Mouse (Mus musculus): ENCODE measurements at regions not wholly inside any gene's neighbourhood (a gene's known extent, or its start where the extent isn't known, plus 50 kb on each side); places are given as distances from the start of the nearest gene placed in this dataset.
A peak's percentile ranks its signal among the peaks of the same experiment; 100 is the strongest.

DNA sequence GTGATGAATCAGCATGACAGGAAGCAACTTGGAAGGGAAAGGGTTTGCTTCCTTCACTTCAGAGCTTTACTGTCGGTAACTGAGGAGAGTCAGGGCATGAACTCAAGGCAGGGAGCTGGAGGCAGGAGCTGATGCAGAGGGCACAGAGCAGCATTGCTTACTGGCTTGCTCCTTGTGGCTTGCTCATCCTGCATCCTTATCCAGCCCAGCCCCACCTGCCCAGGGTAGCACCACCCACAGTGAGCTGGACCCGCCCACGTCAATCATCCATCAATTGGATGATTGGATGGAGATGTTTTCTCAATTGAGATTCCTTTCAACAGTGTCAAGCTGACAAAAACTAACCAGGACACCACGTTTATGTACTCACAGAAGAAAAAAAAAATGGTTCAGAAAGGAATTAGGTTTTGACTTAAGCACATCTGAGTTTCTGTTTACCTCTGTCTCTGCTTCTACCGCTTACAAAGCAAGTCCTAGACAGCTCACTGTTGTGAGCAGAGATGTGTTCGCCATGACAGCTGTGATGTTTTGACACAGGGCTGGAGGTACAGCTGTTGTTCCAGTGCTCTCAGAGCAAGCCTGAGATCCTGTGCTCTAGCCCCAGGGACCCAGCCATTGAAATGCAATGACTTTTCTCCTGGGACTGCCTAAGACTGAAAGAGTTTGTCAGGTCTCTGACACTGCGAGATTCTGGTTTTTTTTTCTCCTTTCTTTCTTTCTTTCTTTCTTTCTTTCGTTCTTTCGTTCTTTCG, 186.6 kb upstream of the Hes1 start:
- ATAC-seq (replicated peaks; ENCODE audit: insufficient number of reproducible peaks, low FRiP score, low TSS enrichment): no peak
- H3K4me3 ChIP-seq (ENCODE audit: low read depth, low read length): no peak overlapping the region
- no peak overlapping the region for H3K27ac ChIP-seq (ENCODE audit: low read depth, low read length)
- H3K4me2 ChIP-seq: no peak overlapping the region
- H3K36me3 ChIP-seq (ENCODE audit: control insufficient read depth, insufficient read depth, low read length): no peaks in the 10 kb centered on the region
- peaks cover 17% of the 10 kb centered on the region for H3K4me1 ChIP-seq (ENCODE audit: control insufficient read depth, insufficient read depth, low read length)
- 35% methylated on average over 10 of the region's 10 CpGs for WGBS (ENCODE audit: insufficient replicate concordance)
- H3K9ac ChIP-seq (ENCODE audit: low read depth, low read length): no peak overlapping the region
- no peaks in the 10 kb centered on the region for H3K9me3 ChIP-seq (replicated peaks; ENCODE audit: control insufficient read depth, low read length)
- H3K27me3 ChIP-seq (ENCODE audit: control insufficient read depth, insufficient read depth, low read length): no peaks in the 10 kb centered on the region

DNA sequence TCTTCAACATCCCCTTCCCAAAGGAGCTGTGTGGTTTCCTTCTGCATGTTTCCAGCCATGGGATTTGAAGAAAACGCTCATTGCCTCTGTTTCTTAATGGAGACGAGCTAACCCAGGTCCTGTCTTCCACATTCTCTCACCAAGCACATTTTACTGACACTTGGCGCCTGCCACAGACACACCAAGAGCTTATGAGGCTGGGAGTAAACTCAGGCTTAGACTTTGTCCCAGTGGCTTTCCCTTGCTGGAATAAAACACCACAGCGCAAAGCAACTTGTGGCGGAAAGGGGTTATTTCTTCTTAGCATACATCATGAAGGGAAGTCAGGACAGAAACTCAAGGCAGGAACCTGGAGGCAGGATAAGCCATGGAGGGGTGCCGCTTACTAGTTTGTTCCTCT, 184.5 kb upstream of the Hes1 start:
- Histone ChIP-seq H3K27me3 (ENCODE audit: control insufficient read depth, insufficient read depth, low read length) (no peaks in the 10 kb centered on the region), H3K27ac (ENCODE audit: low read depth, low read length) (no peak overlapping the region), H3K36me3 (ENCODE audit: control insufficient read depth, insufficient read depth, low read length) (no peaks in the 10 kb centered on the region), H3K9ac (ENCODE audit: low read depth, low read length) (no peak overlapping the region), H3K9me3 (replicated peaks; ENCODE audit: control insufficient read depth, low read length) (no peaks in the 10 kb centered on the region), H3K4me3 (ENCODE audit: low read depth, low read length) (no peak overlapping the region), H3K4me2 (no peak overlapping the region), H3K4me1 (ENCODE audit: control insufficient read depth, insufficient read depth, low read length) (peaks cover 31% of the 10 kb centered on the region)
- WGBS (ENCODE audit: insufficient replicate concordance): 78% methylated on average over 6 of the region's 6 CpGs
- no peak for ATAC-seq (replicated peaks; ENCODE audit: insufficient number of reproducible peaks, low FRiP score, low TSS enrichment)

DNA sequence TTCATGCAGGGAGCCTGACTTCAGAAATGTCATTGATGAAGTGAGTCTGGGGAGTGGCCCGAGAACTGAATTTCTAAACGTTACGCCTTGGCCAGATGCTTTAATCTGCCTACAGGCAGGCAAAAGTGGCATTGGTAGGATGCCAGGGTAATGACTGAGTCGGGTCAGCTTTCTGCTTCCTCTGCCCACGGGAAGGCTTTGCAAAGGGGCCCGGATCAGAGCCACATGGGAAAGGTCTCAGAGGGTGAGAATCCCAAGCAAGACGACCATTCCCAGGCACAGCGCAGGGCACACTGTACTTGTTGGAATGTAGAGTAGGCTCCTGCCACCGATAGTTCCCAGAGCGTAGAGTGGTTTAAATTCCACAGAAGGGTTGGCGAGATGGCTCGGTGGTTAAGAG, 182.7 kb upstream of the Hes1 start:
- Histone ChIP-seq H3K4me3 (ENCODE audit: low read depth, low read length) (no peak overlapping the region), H3K27me3 (ENCODE audit: control insufficient read depth, insufficient read depth, low read length) (no peaks in the 10 kb centered on the region), H3K4me1 (ENCODE audit: control insufficient read depth, insufficient read depth, low read length) (peaks cover 38% of the 10 kb centered on the region), H3K36me3 (ENCODE audit: control insufficient read depth, insufficient read depth, low read length) (no peaks in the 10 kb centered on the region), H3K4me2 (no peak overlapping the region), H3K27ac (ENCODE audit: low read depth, low read length) (no peak overlapping the region), H3K9me3 (replicated peaks; ENCODE audit: control insufficient read depth, low read length) (no peaks in the 10 kb centered on the region), H3K9ac (ENCODE audit: low read depth, low read length) (no peak overlapping the region)
- 33% methylated on average over 12 of the region's 12 CpGs for WGBS (ENCODE audit: insufficient replicate concordance)
- ATAC-seq (replicated peaks; ENCODE audit: insufficient number of reproducible peaks, low FRiP score, low TSS enrichment): no peak

DNA sequence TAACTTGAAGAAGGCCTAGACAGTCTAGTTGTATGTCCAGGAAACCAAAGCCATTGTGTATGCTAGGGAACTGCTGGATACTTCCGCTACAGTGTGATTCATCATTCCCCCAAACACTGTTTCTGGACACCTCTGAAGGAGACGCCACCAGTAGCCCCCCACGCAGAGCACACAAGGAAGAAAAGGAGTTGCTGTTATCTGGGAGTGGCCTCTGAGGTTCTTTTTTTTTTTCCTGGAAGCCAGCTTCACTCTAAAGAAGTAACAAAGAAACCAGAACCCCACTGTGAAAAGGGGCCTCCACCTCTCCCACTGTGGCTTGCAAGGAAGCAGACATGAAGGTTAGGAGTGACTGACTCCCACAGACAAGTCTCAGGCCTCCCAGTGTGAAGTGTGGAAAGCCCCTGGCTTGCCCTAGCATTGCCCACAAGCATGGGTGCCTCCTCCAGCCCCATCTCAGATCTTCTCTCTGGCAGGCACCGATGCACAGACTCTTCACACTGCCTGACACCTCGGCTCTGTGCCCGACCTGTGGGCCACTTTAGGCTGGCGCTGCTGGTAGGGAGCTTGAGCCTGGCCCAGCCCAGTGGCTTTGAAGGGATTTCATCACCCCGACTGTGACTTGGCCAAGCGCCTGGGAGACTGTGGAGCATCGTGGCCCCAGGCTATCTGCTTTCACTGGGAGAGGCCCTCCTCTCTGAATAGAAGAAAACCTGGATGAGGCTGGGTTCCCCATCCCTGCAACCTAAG, 181.8 kb upstream of the Hes1 start:
- H3K27ac ChIP-seq (ENCODE audit: low read depth, low read length): peak overlapping the region; percentile 54; the same call in 1 of the 2 replicates
- WGBS (ENCODE audit: insufficient replicate concordance): 13% methylated on average over 10 of the region's 10 CpGs
- 0 out of 2 replicates have a peak overlapping the region, but pooled peaks have one; percentile 56 for H3K9ac ChIP-seq (ENCODE audit: low read depth, low read length)
- H3K4me3 ChIP-seq (ENCODE audit: low read depth, low read length): no peak overlapping the region
- no peaks in the 10 kb centered on the region for H3K9me3 ChIP-seq (replicated peaks; ENCODE audit: control insufficient read depth, low read length)
- H3K4me2 ChIP-seq: peak overlapping the region; percentile 32
- peak; percentile 42; the same call in 1 of the 2 replicates for ATAC-seq (replicated peaks; ENCODE audit: insufficient number of reproducible peaks, low FRiP score, low TSS enrichment)
- H3K4me1 ChIP-seq (ENCODE audit: control insufficient read depth, insufficient read depth, low read length): peaks cover 40% of the 10 kb centered on the region
- no peaks in the 10 kb centered on the region for H3K36me3 ChIP-seq (ENCODE audit: control insufficient read depth, insufficient read depth, low read length)
- no peaks in the 10 kb centered on the region for H3K27me3 ChIP-seq (ENCODE audit: control insufficient read depth, insufficient read depth, low read length)

DNA sequence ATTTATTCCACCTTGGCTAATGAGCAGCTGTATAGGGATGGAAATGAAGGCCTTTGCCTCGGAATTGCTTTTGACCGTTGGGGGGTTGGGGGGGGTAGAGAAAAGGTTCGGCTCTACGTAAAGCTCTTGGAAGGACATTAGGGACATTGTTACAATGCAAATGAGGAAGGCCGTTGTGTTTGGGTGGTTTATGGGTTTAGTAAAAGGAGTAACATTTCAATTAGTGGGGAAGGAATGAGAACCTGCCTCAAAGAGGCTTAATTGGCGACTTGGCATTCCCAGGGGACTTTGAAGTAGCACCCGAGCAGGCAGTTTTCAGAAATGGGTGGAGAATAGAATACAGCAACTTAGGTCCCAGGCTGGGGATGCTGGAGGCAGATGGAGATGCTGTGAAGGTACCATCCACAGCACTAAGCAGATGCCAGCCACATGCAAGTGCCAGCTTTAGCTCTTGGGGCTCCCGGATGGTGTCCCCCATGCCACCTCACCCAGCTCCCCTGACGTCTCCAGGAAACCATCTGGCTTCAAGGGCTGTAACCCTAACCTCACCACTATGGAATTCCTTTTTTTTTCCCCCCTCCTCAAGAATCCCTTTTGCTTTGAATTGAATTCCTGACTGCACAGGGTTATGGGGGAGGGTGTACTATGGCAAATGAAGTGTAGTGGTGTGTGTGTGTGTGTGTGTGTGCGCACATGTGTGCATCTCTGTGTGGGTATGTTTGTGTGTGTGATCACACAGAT, 180.8 kb upstream of the Hes1 start:
- WGBS (ENCODE audit: insufficient replicate concordance): 37% methylated on average over 10 of the region's 10 CpGs
- Histone ChIP-seq H3K9me3 (replicated peaks; ENCODE audit: control insufficient read depth, low read length) (no peaks in the 10 kb centered on the region), H3K36me3 (ENCODE audit: control insufficient read depth, insufficient read depth, low read length) (no peaks in the 10 kb centered on the region), H3K27ac (ENCODE audit: low read depth, low read length) (no peak overlapping the region), H3K9ac (ENCODE audit: low read depth, low read length) (no peak overlapping the region), H3K27me3 (ENCODE audit: control insufficient read depth, insufficient read depth, low read length) (no peaks in the 10 kb centered on the region), H3K4me3 (ENCODE audit: low read depth, low read length) (no peak overlapping the region), H3K4me1 (ENCODE audit: control insufficient read depth, insufficient read depth, low read length) (peaks cover 40% of the 10 kb centered on the region), H3K4me2 (no peak overlapping the region)
- ATAC-seq (replicated peaks; ENCODE audit: insufficient number of reproducible peaks, low FRiP score, low TSS enrichment): no peak

DNA sequence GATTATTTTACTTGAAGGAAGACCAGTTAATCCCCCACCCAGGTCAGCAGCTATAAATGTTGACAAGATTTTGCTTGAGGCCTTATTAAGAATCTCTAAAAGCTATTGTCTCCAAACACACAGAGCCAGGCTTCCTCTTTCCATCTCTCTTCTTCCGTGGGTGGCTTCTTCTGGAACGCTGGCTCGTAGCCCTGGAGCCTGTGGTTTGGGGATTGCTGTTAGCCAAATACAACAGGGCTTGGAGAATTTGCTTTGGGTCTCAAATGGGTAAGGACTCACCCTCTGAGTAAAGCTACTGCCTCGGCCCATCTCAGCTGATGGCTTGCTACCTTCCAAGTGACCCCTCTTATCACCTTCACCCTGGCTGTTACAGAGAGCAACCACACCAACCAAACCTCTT, 179.3 kb upstream of the Hes1 start:
- ATAC-seq (replicated peaks; ENCODE audit: insufficient number of reproducible peaks, low FRiP score, low TSS enrichment): no peak

DNA sequence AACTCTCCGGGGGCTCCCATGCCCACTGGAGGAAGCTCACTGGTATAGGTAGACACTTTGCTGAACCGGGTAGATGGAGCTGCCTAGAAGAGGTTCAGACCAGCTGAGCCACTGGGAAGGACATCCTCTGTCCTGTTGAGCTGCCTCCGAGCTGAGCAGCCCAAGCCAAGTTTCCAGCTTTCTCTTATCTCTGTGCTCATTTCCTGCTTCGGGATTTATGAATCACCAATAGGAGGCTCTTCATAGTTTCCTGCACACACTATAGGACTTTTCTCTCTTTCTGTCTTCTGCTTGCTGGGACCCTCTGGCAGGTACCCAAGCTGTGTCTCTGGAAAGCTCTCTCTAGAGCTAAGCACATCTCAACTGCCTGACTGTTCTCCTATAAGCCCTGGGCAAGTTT, 177.4 kb upstream of the Hes1 start:
- Histone ChIP-seq H3K4me2 (no peak overlapping the region), H3K9ac (ENCODE audit: low read depth, low read length) (no peak overlapping the region), H3K9me3 (replicated peaks; ENCODE audit: control insufficient read depth, low read length) (no peaks in the 10 kb centered on the region), H3K36me3 (ENCODE audit: control insufficient read depth, insufficient read depth, low read length) (no peaks in the 10 kb centered on the region), H3K27me3 (ENCODE audit: control insufficient read depth, insufficient read depth, low read length) (no peaks in the 10 kb centered on the region), H3K4me3 (ENCODE audit: low read depth, low read length) (no peak overlapping the region), H3K27ac (ENCODE audit: low read depth, low read length) (peak overlapping the region; percentile 36), H3K4me1 (ENCODE audit: control insufficient read depth, insufficient read depth, low read length) (peaks cover 40% of the 10 kb centered on the region)
- WGBS (ENCODE audit: insufficient replicate concordance): 46% methylated on average over 4 of the region's 4 CpGs
- ATAC-seq (replicated peaks; ENCODE audit: insufficient number of reproducible peaks, low FRiP score, low TSS enrichment): peak; percentile 56; the same call in 1 of the 2 replicates

More for the DNA sequence above, 179.3 kb upstream of the Hes1 start:
- no peak overlapping the region for H3K4me2 ChIP-seq
- H3K36me3 ChIP-seq (ENCODE audit: control insufficient read depth, insufficient read depth, low read length): no peaks in the 10 kb centered on the region
- no peak overlapping the region for H3K27ac ChIP-seq (ENCODE audit: low read depth, low read length)
- H3K4me3 ChIP-seq (ENCODE audit: low read depth, low read length): no peak overlapping the region
- H3K9me3 ChIP-seq (replicated peaks; ENCODE audit: control insufficient read depth, low read length): no peaks in the 10 kb centered on the region
- 65% methylated on average over 4 of the region's 4 CpGs for WGBS (ENCODE audit: insufficient replicate concordance)
- no peaks in the 10 kb centered on the region for H3K27me3 ChIP-seq (ENCODE audit: control insufficient read depth, insufficient read depth, low read length)
- peaks cover 40% of the 10 kb centered on the region for H3K4me1 ChIP-seq (ENCODE audit: control insufficient read depth, insufficient read depth, low read length)
- H3K9ac ChIP-seq (ENCODE audit: low read depth, low read length): no peak overlapping the region

DNA sequence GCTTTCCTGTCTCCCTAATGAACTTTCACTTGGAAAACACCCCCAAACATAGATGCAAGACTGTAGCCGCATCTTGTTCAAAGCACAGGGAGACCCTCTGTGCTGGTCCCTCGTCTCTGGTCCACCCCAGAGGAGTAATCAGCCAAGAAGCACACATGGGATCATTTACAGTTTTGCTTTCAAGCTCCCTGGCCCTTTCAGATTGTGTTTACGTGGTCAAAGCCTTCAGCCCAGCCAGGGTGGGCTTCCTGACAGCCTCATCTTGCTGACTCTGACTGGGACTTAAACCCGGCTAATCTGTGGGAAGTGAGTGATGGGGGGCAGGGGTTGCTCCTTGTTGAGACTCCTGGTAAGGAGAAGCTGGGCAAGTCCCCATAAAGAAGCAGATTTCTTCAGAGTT, 174.8 kb upstream of the Hes1 start:
- no peak for ATAC-seq (replicated peaks; ENCODE audit: insufficient number of reproducible peaks, low FRiP score, low TSS enrichment)
- 44% methylated on average over 4 of the region's 4 CpGs for WGBS (ENCODE audit: insufficient replicate concordance)
- no peak overlapping the region for H3K9ac ChIP-seq (ENCODE audit: low read depth, low read length)
- no peak overlapping the region for H3K4me3 ChIP-seq (ENCODE audit: low read depth, low read length)
- no peaks in the 10 kb centered on the region for H3K27me3 ChIP-seq (ENCODE audit: control insufficient read depth, insufficient read depth, low read length)
- no peaks in the 10 kb centered on the region for H3K36me3 ChIP-seq (ENCODE audit: control insufficient read depth, insufficient read depth, low read length)
- no peak overlapping the region for H3K4me2 ChIP-seq
- H3K27ac ChIP-seq (ENCODE audit: low read depth, low read length): no peak overlapping the region
- H3K9me3 ChIP-seq (replicated peaks; ENCODE audit: control insufficient read depth, low read length): no peaks in the 10 kb centered on the region
- peaks cover 36% of the 10 kb centered on the region for H3K4me1 ChIP-seq (ENCODE audit: control insufficient read depth, insufficient read depth, low read length)
